Mouse (Mus musculus) E14TG2a.4 (cell line): ENCODE results near the gene Creb5.

Source experiments
- H3K27me3 ChIP-seq: 2 replicates; pipeline ENCODE4 v1.6.1; 2014; ENCODE audit warnings: low read length, control low read depth; ENCODE audit not compliant: insufficient read depth
- H3K36me3 ChIP-seq: 2 replicates; pipeline ENCODE4 v1.6.1; 2014; ENCODE audit warnings: low read length, control low read depth; ENCODE audit not compliant: insufficient read depth
- H3K4me1 ChIP-seq: replicated peaks from 2 replicates; pipeline ENCODE4 v1.6.1; 2014; ENCODE audit warnings: low read depth, low read length, control low read depth
- H3K4me3 ChIP-seq: replicated peaks from 2 replicates; pipeline ENCODE4 v1.5.1; 2014; ENCODE audit warnings: mild to moderate bottlenecking, low read length
- H3K9me3 ChIP-seq: 2 replicates; pipeline ENCODE4 v1.6.1; 2014; ENCODE audit warnings: low read length, control low read depth
- CTCF ChIP-seq: conservative IDR thresholded peaks from 2 replicates; pipeline ENCODE4 v1.5.1; 2014; ENCODE audit warnings: low read length
- NANOG ChIP-seq: IDR thresholded peaks from 2 replicates; pipeline ENCODE4 v1.6.1; 2014; ENCODE audit warnings: borderline replicate concordance, low read length, mixed read lengths
- POU5F1 ChIP-seq: IDR thresholded peaks from 2 replicates; pipeline ENCODE4 v1.6.1; 2014; ENCODE audit warnings: low read length, borderline replicate concordance

Creb5 gene

DNA sequence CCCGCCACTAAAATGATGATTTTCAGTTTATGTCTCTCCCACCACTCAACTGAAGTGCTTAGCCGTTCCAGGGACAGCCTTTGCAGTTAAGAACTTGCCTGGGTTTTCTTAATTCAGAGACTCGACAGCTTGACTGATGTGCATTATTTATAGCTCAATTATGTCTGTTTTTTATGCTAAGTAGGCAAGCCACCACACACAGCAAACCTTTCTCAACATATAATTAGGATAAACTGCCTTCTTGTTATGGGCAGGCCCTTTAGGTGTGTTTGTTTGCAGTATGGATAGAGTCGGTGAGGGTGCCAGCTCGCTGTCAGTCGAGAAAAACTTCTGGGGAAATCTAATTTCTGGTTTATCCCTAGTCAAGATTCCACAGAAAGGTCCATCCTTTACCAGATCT, 409.4 kb downstream of the Creb5 start:
- TF ChIP-seq NANOG: no peak
- Histone ChIP-seq H3K36me3 (no peaks in the 10 kb centered on the region), H3K27me3 (peaks cover 6% of the 10 kb centered on the region; the same call in 1 of the 2 replicates), H3K4me3 (no peak overlapping the region), H3K4me1 (peaks cover 18% of the 10 kb centered on the region), H3K9me3 (no peaks in the 10 kb centered on the region)

DNA sequence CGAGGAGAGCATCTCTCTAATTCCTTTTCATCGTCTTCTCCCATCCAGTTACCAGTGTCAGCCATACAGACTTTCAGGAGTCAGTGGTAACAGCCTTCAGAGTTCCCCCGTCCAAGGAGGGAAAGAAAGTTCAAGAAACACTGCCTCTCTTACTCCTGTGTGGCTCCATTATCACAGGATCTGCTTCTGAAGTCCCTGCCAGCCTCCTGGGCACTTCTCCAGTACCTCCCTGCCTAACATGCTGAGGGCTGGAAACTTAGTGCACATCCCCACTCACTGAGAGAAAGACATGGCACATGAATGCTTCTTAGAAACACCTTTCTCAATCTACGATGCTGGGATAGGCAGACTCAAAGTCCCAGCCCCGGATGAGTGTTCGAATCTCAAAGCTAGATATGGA, 409.9 kb downstream of the Creb5 start:
- TF ChIP-seq NANOG: no peak
- no peak for TF ChIP-seq POU5F1
- TF ChIP-seq CTCF: no peak

DNA sequence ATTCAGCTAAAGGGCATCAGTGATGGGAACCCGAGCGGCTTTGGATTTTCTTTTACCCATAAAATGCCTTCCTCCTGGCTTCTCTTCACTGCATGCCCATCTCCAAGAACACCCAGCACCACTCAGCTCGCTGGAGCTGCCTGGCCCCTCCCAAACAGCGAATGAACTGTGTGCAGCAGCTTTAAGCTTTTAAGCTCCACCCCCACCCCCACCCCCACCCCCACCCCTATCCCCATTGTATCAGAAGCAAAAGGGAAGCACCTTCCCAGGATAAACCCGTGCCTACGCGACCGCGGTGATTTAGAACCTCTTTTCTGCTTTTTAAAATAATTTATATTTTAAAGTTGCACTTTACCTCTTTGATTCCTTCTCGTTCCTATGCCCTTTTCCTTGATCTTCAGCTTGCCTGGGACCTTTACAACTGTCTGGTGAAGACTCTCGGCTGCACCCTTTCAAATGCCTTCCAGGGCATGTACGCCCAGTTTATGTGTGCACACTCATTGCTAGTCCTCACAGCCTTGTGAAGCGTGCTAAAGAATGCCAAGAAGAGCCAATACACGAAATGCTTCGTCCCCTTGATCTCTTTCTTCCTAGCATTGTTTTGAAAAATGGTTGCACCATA, 411.2 kb downstream of the Creb5 start:
- no peak for TF ChIP-seq POU5F1
- TF ChIP-seq NANOG: no peak
- TF ChIP-seq CTCF: no peak
- Histone ChIP-seq H3K9me3 (peaks cover 8% of the 10 kb centered on the region), H3K27me3 (peaks cover 6% of the 10 kb centered on the region; the same call in 1 of the 2 replicates), H3K4me3 (peak overlapping the region; percentile 37; the same call in 1 of the 2 replicates), H3K36me3 (no peaks in the 10 kb centered on the region), H3K4me1 (peaks cover 18% of the 10 kb centered on the region)

More for the DNA sequence above, 409.9 kb downstream of the Creb5 start:
- Histone ChIP-seq H3K9me3 (no peaks in the 10 kb centered on the region; the same call in 1 of the 2 replicates), H3K27me3 (peaks cover 6% of the 10 kb centered on the region; the same call in 1 of the 2 replicates), H3K4me3 (no peak overlapping the region), H3K4me1 (peaks cover 18% of the 10 kb centered on the region), H3K36me3 (no peaks in the 10 kb centered on the region)

DNA sequence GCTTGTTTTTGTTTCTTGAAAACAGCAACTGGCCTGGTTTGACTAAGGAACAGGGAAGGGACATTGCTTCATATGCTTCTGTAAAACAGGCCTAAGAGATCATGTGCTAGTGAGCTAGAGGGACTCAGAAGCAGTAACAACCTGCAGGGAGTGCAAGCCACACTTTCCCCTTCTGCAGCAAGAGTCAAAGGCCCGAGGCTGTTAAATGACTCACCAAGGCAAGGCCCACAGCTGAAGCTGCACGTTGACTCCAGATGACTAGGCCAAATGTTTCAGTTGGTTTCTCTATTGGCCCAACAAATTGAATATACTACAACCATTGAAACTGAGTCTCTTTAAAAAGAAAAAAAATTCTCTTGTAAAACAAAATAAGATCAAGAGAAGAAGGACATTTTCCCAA, 417.4 kb downstream of the Creb5 start:
- no peak overlapping the region for H3K4me3 ChIP-seq
- H3K4me1 ChIP-seq: peaks cover 13% of the 10 kb centered on the region; the same call in 1 of the 2 replicates
- H3K9me3 ChIP-seq: peaks cover 19% of the 10 kb centered on the region
- H3K27me3 ChIP-seq: no peaks in the 10 kb centered on the region
- TF ChIP-seq POU5F1 (no peak), CTCF (no peak), NANOG (no peak)
- H3K36me3 ChIP-seq: no peaks in the 10 kb centered on the region

DNA sequence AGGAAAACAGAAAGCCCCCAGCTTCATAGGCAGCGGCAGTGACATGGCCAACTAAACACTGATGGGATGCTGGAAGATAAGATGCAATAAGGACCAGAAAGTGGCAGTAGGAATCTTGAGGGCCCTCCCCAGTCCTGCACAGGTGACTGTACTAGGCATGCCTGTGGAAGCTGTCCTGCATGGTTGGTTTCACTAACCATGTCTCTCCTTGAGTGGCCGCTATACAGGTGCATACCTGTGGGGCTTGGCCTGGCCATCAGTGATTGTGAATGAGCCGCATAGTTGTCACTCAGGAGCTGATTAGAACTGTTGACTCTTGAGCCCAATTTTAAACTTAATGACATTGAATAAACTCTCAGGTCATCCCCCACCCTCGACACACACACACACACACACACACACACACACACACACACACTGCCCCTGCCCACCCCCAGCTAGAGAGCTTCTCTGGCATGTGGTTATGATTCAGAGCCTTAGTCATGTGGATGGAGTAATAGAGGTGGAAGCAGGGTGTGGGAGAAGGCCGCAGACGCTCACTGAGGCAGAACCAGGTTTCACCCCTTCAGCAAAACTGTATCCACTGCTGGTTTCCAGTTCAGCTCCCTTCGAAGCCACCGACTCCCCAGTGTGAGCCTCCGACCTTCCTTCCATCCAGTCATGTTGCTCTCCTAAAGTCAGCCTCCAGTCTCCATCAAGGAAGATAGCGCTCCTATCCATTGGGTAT, 419.7 kb downstream of the Creb5 start:
- TF ChIP-seq NANOG: no peak
- TF ChIP-seq POU5F1: no peak
- no peak for TF ChIP-seq CTCF
- Histone ChIP-seq H3K4me3 (no peak overlapping the region), H3K4me1 (no peaks in the 10 kb centered on the region), H3K27me3 (no peaks in the 10 kb centered on the region), H3K9me3 (peaks cover 19% of the 10 kb centered on the region), H3K36me3 (no peaks in the 10 kb centered on the region)

DNA sequence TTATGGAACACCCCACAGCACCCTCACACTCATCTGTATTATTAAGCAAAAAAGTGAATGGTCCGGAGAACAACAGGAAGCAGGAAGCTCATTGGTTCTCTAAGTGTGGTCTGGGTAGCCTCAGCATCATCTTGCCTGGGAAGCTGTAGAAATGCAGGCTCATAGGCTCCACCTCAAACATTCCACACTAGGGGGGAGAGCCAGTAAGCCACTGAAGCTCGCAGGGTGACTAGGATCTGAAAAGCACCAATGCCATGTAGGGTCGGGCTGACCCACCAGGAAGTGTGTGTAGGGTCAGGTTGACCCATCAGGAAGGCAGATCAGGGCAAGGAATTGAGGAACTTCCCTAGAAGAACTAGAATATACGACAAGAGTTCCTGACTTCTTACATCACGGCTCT, 420.7 kb downstream of the Creb5 start:
- no peak for TF ChIP-seq CTCF
- no peak for TF ChIP-seq POU5F1
- Histone ChIP-seq H3K9me3 (peaks cover 16% of the 10 kb centered on the region), H3K27me3 (no peaks in the 10 kb centered on the region), H3K36me3 (no peaks in the 10 kb centered on the region), H3K4me3 (no peak overlapping the region), H3K4me1 (no peaks in the 10 kb centered on the region)

DNA sequence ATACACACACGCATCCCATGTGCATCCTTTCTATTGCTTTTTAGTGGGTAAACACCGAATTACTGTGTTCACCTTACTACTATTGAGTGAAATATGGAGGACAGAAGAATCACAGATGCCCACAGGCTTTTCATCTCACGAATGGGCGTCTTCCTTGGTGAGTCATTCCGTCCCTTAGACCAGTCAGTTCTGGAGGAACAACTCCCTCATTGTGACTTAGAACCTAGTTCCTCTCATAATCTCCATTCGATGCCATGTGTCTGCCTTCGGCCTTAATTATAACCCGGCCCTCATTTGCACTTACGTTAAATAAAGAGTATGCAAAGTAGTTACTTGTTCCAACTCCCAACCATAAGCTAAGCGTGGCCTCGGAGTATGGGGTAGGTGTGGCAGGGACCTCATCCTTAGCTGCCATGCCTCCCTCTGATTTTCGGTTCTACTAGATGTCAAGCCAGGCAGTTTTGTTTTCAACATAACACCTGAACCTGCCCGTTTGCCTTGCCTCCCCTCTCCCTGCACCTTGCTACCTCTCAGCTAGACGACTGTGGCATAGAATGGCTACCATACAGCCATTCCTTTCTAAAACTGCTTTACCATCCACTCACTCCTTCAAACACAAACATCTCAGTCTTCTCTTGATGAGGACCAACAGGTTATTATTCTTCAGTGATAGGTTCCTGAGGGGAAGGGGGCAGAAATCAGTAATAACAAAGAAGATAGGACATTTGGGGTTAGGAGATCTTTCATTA, 422.8 kb downstream of the Creb5 start:
- Histone ChIP-seq H3K4me3 (no peak overlapping the region), H3K9me3 (peaks cover 4% of the 10 kb centered on the region; the same call in 1 of the 2 replicates), H3K36me3 (no peaks in the 10 kb centered on the region), H3K4me1 (no peaks in the 10 kb centered on the region), H3K27me3 (no peaks in the 10 kb centered on the region)
- no peak for TF ChIP-seq NANOG
- TF ChIP-seq CTCF: no peak
- no peak for TF ChIP-seq POU5F1

DNA sequence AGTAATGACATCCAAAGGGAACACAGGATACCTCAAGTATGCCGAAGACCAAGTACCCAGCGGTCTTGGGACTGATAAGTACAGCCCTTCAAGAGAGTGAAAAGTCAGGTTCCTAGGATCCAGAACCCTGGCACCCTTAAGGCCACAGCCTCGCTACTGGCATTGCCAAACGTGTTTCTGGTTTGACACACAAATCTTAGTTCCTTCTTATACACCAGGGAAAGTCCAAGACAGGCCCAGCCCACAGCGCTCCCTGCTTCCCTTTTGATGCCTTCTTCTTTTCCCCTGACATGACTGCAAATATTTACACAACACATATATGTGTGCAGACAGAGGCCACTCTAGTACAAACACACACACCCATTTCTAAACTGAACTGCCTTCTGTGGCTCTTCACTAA, 423.5 kb downstream of the Creb5 start:
- peaks cover 11% of the 10 kb centered on the region; the same call in 1 of the 2 replicates for H3K9me3 ChIP-seq
- H3K4me3 ChIP-seq: no peak overlapping the region
- H3K27me3 ChIP-seq: no peaks in the 10 kb centered on the region
- no peaks in the 10 kb centered on the region for H3K4me1 ChIP-seq
- no peaks in the 10 kb centered on the region for H3K36me3 ChIP-seq
- TF ChIP-seq POU5F1 (no peak), NANOG (no peak), CTCF (no peak)
